Mouse (Mus musculus) heart, adult 8-10 months (tissue): ENCODE measurements around the gene Deup1. TPM values are rescaled to one million over a fixed set of nuclear protein-coding genes. Genes with fewer than 3 reads are reported as not detected.

Experiments used
- DNase-seq: peaks from one replicate; pipeline ENCODE4 v3.0.0; 2022; ENCODE audit warnings: low spot score
- total RNA-seq, 4 experiments: library from RNA; stranded (reverse); gene quantifications; 2 replicates each; pipeline ENCODE4 v1.2.4; 2022

The Deup1 gene
- total RNA-seq, 4 experiments from 2014 or later, result 0.25 TPM; not detected in 3

- DNase-seq, result no peak
Observed at GRCm38 (mm10) chr9:15533336-15534070, 94.2 kb downstream of the Deup1 start.

GRCm38 (mm10) chr9:15531204-15531603 lies 96.5 kb downstream of the Deup1 start:
- DNase-seq, result no peak

- DNase-seq, result no peak
Observed at GRCm38 (mm10) chr9:15529965-15530320, 97.8 kb downstream of the Deup1 start.

GRCm38 (mm10) chr9:15529275-15529964 lies 98.3 kb downstream of the Deup1 start:
- no peak for DNase-seq

- DNase-seq, result peak; percentile 38
Observed at GRCm38 (mm10) chr9:15528368-15528767, 99.4 kb downstream of the Deup1 start.

GRCm38 (mm10) chr9:15527846-15528245 lies 99.9 kb downstream of the Deup1 start:
- no peak for DNase-seq

- DNase-seq, result peak; percentile 61
Observed at GRCm38 (mm10) chr9:15526539-15526938, 101.2 kb downstream of the Deup1 start.

- DNase-seq, result peak; percentile 24
Observed at GRCm38 (mm10) chr9:15525246-15525645, 102.5 kb downstream of the Deup1 start.

GRCm38 (mm10) chr9:15523646-15524045 lies 104.1 kb downstream of the Deup1 start:
- no peak for DNase-seq

- DNase-seq, result no peak
Observed at GRCm38 (mm10) chr9:15522887-15523286, 104.8 kb downstream of the Deup1 start.

GRCm38 (mm10) chr9:15522348-15522747 lies 105.4 kb downstream of the Deup1 start:
- DNase-seq, result no peak

- DNase-seq, result no peak
Observed at GRCm38 (mm10) chr9:15517979-15518378, 109.8 kb downstream of the Deup1 start.

GRCm38 (mm10) chr9:15516007-15516406 lies 111.7 kb downstream of the Deup1 start:
- no peak for DNase-seq

- no peak for DNase-seq
Observed at GRCm38 (mm10) chr9:15512918-15513317, 114.8 kb downstream of the Deup1 start.

- no peak for DNase-seq
Observed at GRCm38 (mm10) chr9:15510557-15511310, 117.0 kb downstream of the Deup1 start.

Other genes with a start within 250 kb of the Deup1 start
- 10 to 100 TPM; 22.7 to 33.0 (median 28.0) TPM for gene Smco4, start 134.5 kb downstream of the Deup1 start, total RNA-seq
- 1 to 10 TPM; 5.9 to 7.5 (median 6.7) TPM for gene Slc36a4, start 81.8 kb upstream of the Deup1 start, total RNA-seq
- not detected for gene Mtnr1b, start 246.6 kb upstream of the Deup1 start, total RNA-seq